Mouse (Mus musculus) stomach, postnatal 0 days (tissue): ENCODE measurements at regions not wholly inside any gene's neighbourhood (a gene's known extent, or its start where the extent isn't known, plus 50 kb on each side); places are given as distances from the start of the nearest gene placed in this dataset.

ENCODE experiments used
- ATAC-seq: fragments of 200-750 bp; cut with Nextera tagmentation; 2 replicates; pipeline ENCODE4 v1.8.0; 2017; ENCODE audit not compliant: low FRiP score, low TSS enrichment
- DNase-seq: peaks from one replicate; pipeline ENCODE4 v3.0.0-alpha.2; 2016; ENCODE audit warnings: low spot score
- H3K27ac ChIP-seq: fragments of 300-500 bp; sonication (generic); replicated peaks from 2 replicates; pipeline ENCODE4 v1.5.1; 2014; ENCODE audit warnings: mild to moderate bottlenecking, control low read depth
- H3K27me3 ChIP-seq: fragments of 300-500 bp; sonication (generic); 2 replicates; pipeline ENCODE4 v1.6.1; 2014; ENCODE audit warnings: low read length; ENCODE audit not compliant: control insufficient read depth, insufficient read depth
- H3K36me3 ChIP-seq: fragments of 300-500 bp; sonication (generic); 2 replicates; pipeline ENCODE4 v1.6.1; 2014; ENCODE audit warnings: low read length, mixed read lengths; ENCODE audit not compliant: control insufficient read depth, insufficient read depth
- H3K4me1 ChIP-seq: fragments of 300-500 bp; sonication (generic); replicated peaks from 2 replicates; pipeline ENCODE4 v1.6.1; 2014; ENCODE audit warnings: antibody characterized with exemption; ENCODE audit not compliant: control insufficient read depth, insufficient read depth
- H3K4me2 ChIP-seq: fragments of 300-500 bp; sonication (generic); replicated peaks from 2 replicates; pipeline ENCODE4 v1.6.1; 2014; ENCODE audit warnings: low read depth, mild to moderate bottlenecking, control low read depth, moderate library complexity
- H3K4me3 ChIP-seq: fragments of 300-500 bp; sonication (generic); 2 replicates; pipeline ENCODE4 v1.5.1; 2014; ENCODE audit warnings: low read depth, low read length, control low read depth
- H3K9ac ChIP-seq: fragments of 300-500 bp; sonication (generic); 2 replicates; pipeline ENCODE4 v1.6.1; 2014; ENCODE audit warnings: mild to moderate bottlenecking, low read length, control low read depth, mixed read lengths
- H3K9me3 ChIP-seq: fragments of 300-500 bp; sonication (generic); 2 replicates; pipeline ENCODE4 v1.6.1; 2016; ENCODE audit warnings: low read length; ENCODE audit not compliant: control insufficient read depth
- CTCF ChIP-seq: IDR thresholded peaks from 2 replicates; pipeline ENCODE4 v1.5.1; 2016; ENCODE audit warnings: antibody characterized with exemption, low read depth, mild to moderate bottlenecking, moderate library complexity
- EP300 ChIP-seq: optimal IDR thresholded peaks from 2 replicates; pipeline ENCODE3; 2016; ENCODE audit warnings: antibody characterized with exemption
- WGBS: fragments of 180-500 bp; shearing (Covaris S2); extraction: QIAGEN DNeasy Blood & Tissue Kit; methylation state at CpG from one replicate; pipeline ENCODE4 v1.1.7; 2014; 5-methylcytosine and 5-hydroxymethylcytosine counted together

DNA sequence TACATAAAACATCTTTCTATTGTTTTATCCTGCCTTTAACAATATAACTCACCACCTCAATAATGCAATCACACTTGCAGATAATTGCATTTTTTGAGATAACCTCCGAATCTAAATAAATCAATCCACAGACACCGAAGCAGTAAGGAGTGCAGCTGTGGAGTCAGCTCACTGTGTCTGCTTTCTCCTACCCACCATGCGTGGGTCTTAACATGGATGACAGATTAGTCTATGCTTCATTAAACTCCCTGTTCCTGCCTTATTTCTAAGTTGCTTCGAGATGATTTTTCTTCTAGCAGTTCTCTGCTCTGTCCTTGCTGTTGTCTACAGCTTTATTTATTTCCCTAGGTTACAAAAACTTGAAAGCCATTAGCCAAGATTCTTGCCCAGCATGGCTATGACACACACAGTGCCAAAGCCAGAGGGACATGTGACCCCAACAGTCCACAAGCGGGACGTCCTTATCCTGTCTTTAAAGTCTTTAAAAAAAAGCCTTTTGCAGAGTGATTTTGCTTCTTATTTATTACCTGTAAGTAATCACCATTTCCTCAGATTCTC lies 337.9 kb downstream of the Pax1 start:
- Histone ChIP-seq H3K36me3 (no peaks in the 10 kb centered on the region), H3K4me1 (no peaks in the 10 kb centered on the region), H3K27me3 (no peaks in the 10 kb centered on the region), H3K9ac (no peak overlapping the region), H3K4me2 (no peak overlapping the region), H3K9me3 (no peaks in the 10 kb centered on the region), H3K4me3 (no peak overlapping the region), H3K27ac (no peak overlapping the region)
- TF ChIP-seq EP300 (no peak), CTCF (no peak)
- DNase-seq (no peak), ATAC-seq (no peak)
- WGBS = 63% methylated on average over 6 of the region's 6 CpGs

DNA sequence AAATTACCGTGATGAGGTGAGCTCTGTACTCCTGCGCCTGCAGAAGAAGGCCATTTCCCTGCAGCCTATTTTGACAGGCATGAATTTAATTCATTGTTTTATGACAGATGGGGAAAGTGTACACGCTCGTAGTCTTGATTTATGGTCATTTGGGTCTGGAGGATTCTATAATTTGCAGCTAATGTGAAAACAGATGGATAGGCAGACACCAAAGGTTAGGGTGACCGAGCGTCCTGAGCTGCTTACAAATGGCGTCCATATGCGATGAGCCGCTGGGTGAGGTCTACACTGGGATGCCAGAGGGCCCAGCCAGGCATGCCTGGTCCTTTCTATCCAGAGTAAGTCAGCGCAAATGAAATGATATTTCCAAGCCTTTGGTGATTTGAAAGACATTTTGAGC lies 330.2 kb downstream of the Pax1 start:
- DNase-seq (no peak), ATAC-seq (no peak)
- no peak overlapping the region for H3K4me2 ChIP-seq
- no peak overlapping the region for H3K9ac ChIP-seq
- no peak overlapping the region for H3K27ac ChIP-seq
- no peaks in the 10 kb centered on the region for H3K4me1 ChIP-seq
- no peak overlapping the region for H3K4me3 ChIP-seq
- TF ChIP-seq CTCF = no peak
- TF ChIP-seq EP300 = no peak
- no peaks in the 10 kb centered on the region for H3K27me3 ChIP-seq
- H3K9me3 ChIP-seq = no peaks in the 10 kb centered on the region
- no peaks in the 10 kb centered on the region for H3K36me3 ChIP-seq
- WGBS = 68% methylated on average over 10 of the region's 10 CpGs

DNA sequence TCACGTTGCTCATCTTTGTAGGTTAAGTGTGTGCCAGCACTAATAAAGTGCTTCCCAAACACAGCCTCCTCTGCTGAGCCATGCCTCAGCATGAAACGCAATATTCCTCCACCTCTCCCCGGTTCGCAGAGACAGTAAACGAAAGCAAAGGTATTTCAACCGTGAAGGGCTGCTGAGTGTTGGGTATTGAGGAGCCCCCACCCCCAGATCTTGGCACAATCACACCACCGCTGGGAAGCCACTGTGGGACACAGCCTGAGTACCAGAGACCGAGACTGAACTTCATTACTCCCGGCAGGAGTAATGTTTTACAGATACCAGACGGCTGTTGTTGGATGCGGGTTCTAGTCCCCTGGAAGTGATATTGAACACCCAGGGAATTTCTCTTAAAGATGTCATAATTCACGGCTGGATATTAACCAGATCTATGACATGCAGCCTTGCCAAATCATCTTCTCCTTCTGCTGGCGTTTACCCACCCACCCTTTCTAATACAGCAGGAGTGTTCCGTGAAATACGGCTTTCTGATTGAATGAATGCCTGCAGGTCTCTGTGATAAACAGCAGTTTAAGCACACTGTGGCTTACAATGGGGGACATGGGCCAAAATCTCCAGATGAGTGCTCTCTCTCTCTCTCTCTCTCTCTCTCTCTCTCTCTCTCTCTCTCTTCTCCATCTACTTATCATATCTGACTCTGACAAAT lies 328.9 kb downstream of the Pax1 start:
- no peaks in the 10 kb centered on the region for H3K27me3 ChIP-seq
- no peaks in the 10 kb centered on the region for H3K9me3 ChIP-seq
- H3K36me3 ChIP-seq = no peaks in the 10 kb centered on the region
- no peak overlapping the region for H3K4me3 ChIP-seq
- no peaks in the 10 kb centered on the region for H3K4me1 ChIP-seq
- WGBS = 63% methylated on average over 15 of the region's 15 CpGs
- DNase-seq = no peak
- H3K27ac ChIP-seq = no peak overlapping the region
- ATAC-seq = no peak
- no peak overlapping the region for H3K4me2 ChIP-seq
- no peak for TF ChIP-seq CTCF
- no peak for TF ChIP-seq EP300
- H3K9ac ChIP-seq = no peak overlapping the region

GRCm38 (mm10) chr2:147688742-147689141 lies 327.0 kb downstream of the Pax1 start:
- ATAC-seq (no peak), DNase-seq (peak; percentile 56)
- 18% methylated on average over 6 of the region's 6 CpGs for WGBS
- no peak overlapping the region for H3K4me2 ChIP-seq
- no peaks in the 10 kb centered on the region for H3K4me1 ChIP-seq
- H3K36me3 ChIP-seq = no peaks in the 10 kb centered on the region
- H3K9ac ChIP-seq = no peak overlapping the region
- H3K27me3 ChIP-seq = no peaks in the 10 kb centered on the region
- no peaks in the 10 kb centered on the region for H3K9me3 ChIP-seq
- peak; percentile 64 for TF ChIP-seq CTCF
- TF ChIP-seq EP300 = no peak
- H3K27ac ChIP-seq = no peak overlapping the region
- H3K4me3 ChIP-seq = no peak overlapping the region

- Histone ChIP-seq H3K4me3 (no peak overlapping the region), H3K9me3 (no peaks in the 10 kb centered on the region), H3K27me3 (no peaks in the 10 kb centered on the region), H3K36me3 (no peaks in the 10 kb centered on the region), H3K27ac (no peak overlapping the region), H3K4me1 (no peaks in the 10 kb centered on the region), H3K4me2 (no peak overlapping the region), H3K9ac (no peak overlapping the region)
- TF ChIP-seq CTCF (peak; percentile 70), EP300 (no peak)
- ATAC-seq (no peak), DNase-seq (no peak)
- 8% methylated on average over 1 of the region's 1 CpGs for WGBS
Observed at GRCm38 (mm10) chr2:147656667-147657066, 294.9 kb downstream of the Pax1 start.

DNA sequence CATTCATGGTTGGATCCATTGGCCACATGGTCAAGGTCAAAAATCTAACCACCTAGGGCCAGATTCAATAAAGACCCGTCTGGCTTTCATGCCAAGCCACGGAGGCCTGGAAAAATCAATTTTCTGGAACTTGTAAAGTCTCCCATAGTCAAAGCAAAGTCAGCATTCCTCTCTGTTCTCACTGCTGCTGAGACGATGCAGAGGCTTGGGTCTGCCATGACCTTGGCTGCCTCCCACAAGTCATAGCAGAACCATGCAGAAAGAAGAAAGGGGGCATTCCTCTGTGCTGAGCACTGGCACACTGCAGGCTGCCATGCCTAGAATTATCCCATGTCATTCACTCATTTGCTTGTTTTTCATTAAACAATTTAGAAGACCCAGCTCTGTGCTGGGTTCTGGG lies 288.5 kb downstream of the Pax1 start:
- Histone ChIP-seq H3K9me3 (no peaks in the 10 kb centered on the region), H3K27ac (no peak overlapping the region), H3K4me1 (no peaks in the 10 kb centered on the region), H3K4me3 (no peak overlapping the region), H3K36me3 (no peaks in the 10 kb centered on the region), H3K9ac (no peak overlapping the region), H3K27me3 (no peaks in the 10 kb centered on the region), H3K4me2 (no peak overlapping the region)
- DNase-seq = no peak
- WGBS = 72% methylated on average over 3 of the region's 3 CpGs
- no peak for ATAC-seq
- TF ChIP-seq EP300 (no peak), CTCF (no peak)
